Mouse (Mus musculus): ENCODE measurements around the gene Mphosph10. TPM values are rescaled to one million over a fixed set of nuclear protein-coding genes. Genes with fewer than 3 reads are reported as not detected.

Gene Mphosph10
- polyA plus RNA-seq, 1 experiment from 2014 or later: 36.1 TPM

- no peaks in the 10 kb centered on the region for H3K9me3 ChIP-seq (ENCODE audit: control insufficient read depth, low read length)
- H3K27ac ChIP-seq (replicated peaks; ENCODE audit: low read depth, low read length): no peak overlapping the region
- H3K36me3 ChIP-seq (ENCODE audit: control insufficient read depth, insufficient read depth, low read length): peaks cover 71% of the 10 kb centered on the region
- no peaks in the 10 kb centered on the region for H3K27me3 ChIP-seq (replicated peaks; ENCODE audit: control insufficient read depth, insufficient read depth, low read length)
- 85% methylated on average over 5 of the region's 6 CpGs for WGBS
- no peak overlapping the region for H3K4me2 ChIP-seq (ENCODE audit: low read depth, low read length)
- no peak for ATAC-seq (ENCODE audit: low read depth)
- H3K4me3 ChIP-seq (ENCODE audit: low read depth, low read length): no peak overlapping the region
- H3K4me1 ChIP-seq (ENCODE audit: control insufficient read depth, insufficient read depth, low read length): no peaks in the 10 kb centered on the region
- no peak overlapping the region for H3K9ac ChIP-seq (ENCODE audit: low read depth, low read length)
- DNase-seq (ENCODE audit: low spot score): no peak
Measured at GRCm38 (mm10) chr7:64358666-64359065, 33.4 kb downstream of the Mphosph10 start.

GRCm38 (mm10) chr7:64357405-64357804 lies 34.7 kb downstream of the Mphosph10 start:
- no peak overlapping the region for H3K4me3 ChIP-seq (ENCODE audit: low read depth, low read length)
- 88% methylated on average over 9 of the region's 9 CpGs for WGBS
- no peak overlapping the region for H3K4me2 ChIP-seq (ENCODE audit: low read depth, low read length)
- H3K9ac ChIP-seq (ENCODE audit: low read depth, low read length): no peak overlapping the region
- H3K36me3 ChIP-seq (ENCODE audit: control insufficient read depth, insufficient read depth, low read length): peaks cover 71% of the 10 kb centered on the region
- ATAC-seq (ENCODE audit: low read depth) (no peak), DNase-seq (ENCODE audit: low spot score) (no peak)
- H3K27ac ChIP-seq (replicated peaks; ENCODE audit: low read depth, low read length): no peak overlapping the region
- H3K4me1 ChIP-seq (ENCODE audit: control insufficient read depth, insufficient read depth, low read length): no peaks in the 10 kb centered on the region
- H3K27me3 ChIP-seq (replicated peaks; ENCODE audit: control insufficient read depth, insufficient read depth, low read length): no peaks in the 10 kb centered on the region
- no peaks in the 10 kb centered on the region for H3K9me3 ChIP-seq (ENCODE audit: control insufficient read depth, low read length)

GRCm38 (mm10) chr7:64356661-64357060 lies 35.4 kb downstream of the Mphosph10 start:
- H3K36me3 ChIP-seq (ENCODE audit: control insufficient read depth, insufficient read depth, low read length): peaks cover 71% of the 10 kb centered on the region
- DNase-seq (ENCODE audit: low spot score) (no peak), ATAC-seq (ENCODE audit: low read depth) (no peak)
- H3K4me1 ChIP-seq (ENCODE audit: control insufficient read depth, insufficient read depth, low read length): no peaks in the 10 kb centered on the region
- H3K4me2 ChIP-seq (ENCODE audit: low read depth, low read length): no peak overlapping the region
- H3K9me3 ChIP-seq (ENCODE audit: control insufficient read depth, low read length): no peaks in the 10 kb centered on the region
- no peak overlapping the region for H3K27ac ChIP-seq (replicated peaks; ENCODE audit: low read depth, low read length)
- no peak overlapping the region for H3K4me3 ChIP-seq (ENCODE audit: low read depth, low read length)
- no peak overlapping the region for H3K9ac ChIP-seq (ENCODE audit: low read depth, low read length)
- H3K27me3 ChIP-seq (replicated peaks; ENCODE audit: control insufficient read depth, insufficient read depth, low read length): no peaks in the 10 kb centered on the region
- WGBS: 94% methylated on average over 5 of the region's 5 CpGs

DNA sequence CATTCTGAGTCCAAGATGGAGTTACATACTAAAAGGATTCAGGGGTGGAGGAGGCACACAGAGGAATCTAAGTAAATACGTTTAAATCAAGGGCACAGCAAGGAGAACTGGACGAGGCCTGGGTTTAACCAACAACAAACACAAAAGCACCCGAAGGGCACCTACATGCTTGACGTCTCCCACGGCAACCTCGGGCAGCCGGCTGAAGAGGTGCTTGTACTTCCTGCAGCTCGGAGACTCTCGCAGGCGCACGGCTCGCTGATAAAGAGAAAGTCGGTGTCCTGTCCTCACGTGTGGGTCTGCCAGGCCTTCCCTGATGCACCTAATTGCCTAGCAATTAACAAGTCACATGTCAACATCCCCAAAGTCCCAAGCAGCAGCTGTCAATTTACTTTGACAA lies 37.9 kb downstream of the Mphosph10 start:
- Histone ChIP-seq H3K9me3 (ENCODE audit: control insufficient read depth, low read length) (no peaks in the 10 kb centered on the region), H3K9ac (ENCODE audit: low read depth, low read length) (no peak overlapping the region), H3K4me3 (ENCODE audit: low read depth, low read length) (no peak overlapping the region), H3K4me1 (ENCODE audit: control insufficient read depth, insufficient read depth, low read length) (no peaks in the 10 kb centered on the region), H3K4me2 (ENCODE audit: low read depth, low read length) (no peak overlapping the region), H3K27ac (replicated peaks; ENCODE audit: low read depth, low read length) (no peak overlapping the region), H3K27me3 (replicated peaks; ENCODE audit: control insufficient read depth, insufficient read depth, low read length) (no peaks in the 10 kb centered on the region), H3K36me3 (ENCODE audit: control insufficient read depth, insufficient read depth, low read length) (peaks cover 67% of the 10 kb centered on the region)
- 76% methylated on average over 13 of the region's 14 CpGs for WGBS
- DNase-seq (ENCODE audit: low spot score) (no peak), ATAC-seq (ENCODE audit: low read depth) (no peak)

DNA sequence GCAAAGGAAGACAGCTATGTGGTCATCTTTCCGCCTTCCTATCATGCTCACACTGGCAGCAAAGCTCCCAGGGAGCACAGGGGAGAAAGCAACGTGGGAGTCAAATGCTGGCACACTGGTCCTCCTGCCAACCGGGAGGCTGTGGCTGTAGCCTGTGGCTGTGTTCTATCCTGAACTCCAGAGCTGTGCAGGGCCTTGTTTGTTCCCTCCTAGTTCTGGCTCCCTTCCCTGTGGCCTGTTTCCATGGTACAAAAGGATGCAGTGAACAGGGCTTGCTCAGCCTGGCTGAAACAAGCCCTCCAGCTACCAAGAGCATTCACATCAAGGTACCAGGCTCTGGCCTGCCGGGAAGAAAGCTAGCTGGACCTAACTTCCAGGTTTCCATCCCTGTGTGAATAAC lies 41.0 kb downstream of the Mphosph10 start:
- DNase-seq (ENCODE audit: low spot score) (no peak), ATAC-seq (ENCODE audit: low read depth) (no peak)
- Histone ChIP-seq H3K4me3 (ENCODE audit: low read depth, low read length) (no peak overlapping the region), H3K9me3 (ENCODE audit: control insufficient read depth, low read length) (no peaks in the 10 kb centered on the region), H3K4me1 (ENCODE audit: control insufficient read depth, insufficient read depth, low read length) (no peaks in the 10 kb centered on the region), H3K27ac (replicated peaks; ENCODE audit: low read depth, low read length) (no peak overlapping the region), H3K9ac (ENCODE audit: low read depth, low read length) (no peak overlapping the region), H3K4me2 (ENCODE audit: low read depth, low read length) (no peak overlapping the region), H3K27me3 (replicated peaks; ENCODE audit: control insufficient read depth, insufficient read depth, low read length) (no peaks in the 10 kb centered on the region), H3K36me3 (ENCODE audit: control insufficient read depth, insufficient read depth, low read length) (peaks cover 71% of the 10 kb centered on the region)
- WGBS: 59% methylated on average over 4 of the region's 4 CpGs

DNA sequence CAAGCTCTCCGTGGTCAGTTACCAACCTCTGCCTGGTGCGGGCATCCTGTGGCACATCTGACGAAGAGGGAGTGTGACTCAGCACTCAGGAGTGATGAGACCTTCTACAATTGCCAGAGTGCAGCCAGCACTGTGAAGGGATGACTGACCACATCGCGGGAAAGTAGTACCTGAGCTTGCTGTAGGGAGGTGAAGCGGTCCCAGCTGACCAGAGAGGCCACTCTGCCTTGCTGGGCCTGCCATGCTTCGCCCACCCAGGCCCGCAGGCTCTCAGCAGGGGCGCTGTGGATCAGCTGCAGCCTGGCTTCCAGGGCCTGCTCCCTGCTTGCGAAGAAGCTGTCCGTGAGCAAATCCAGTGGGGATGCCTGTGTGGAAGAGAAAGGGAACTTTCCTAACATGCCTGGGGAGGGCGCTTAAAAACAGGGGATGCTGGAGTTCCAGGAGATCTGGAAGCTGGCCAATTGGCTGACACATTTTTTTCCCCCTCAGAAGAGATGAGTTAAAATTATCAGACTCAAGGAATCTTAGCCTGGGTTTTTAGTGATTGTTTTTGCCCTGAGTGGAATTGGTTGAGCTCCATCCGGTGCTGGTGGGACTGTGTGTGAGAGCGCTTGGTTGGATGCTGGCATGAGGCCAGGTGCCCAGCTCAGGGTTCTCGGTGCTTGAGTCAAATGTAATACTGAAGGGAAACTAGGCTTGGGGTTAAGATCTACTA lies 42.8 kb downstream of the Mphosph10 start:
- 85% methylated on average over 15 of the region's 15 CpGs for WGBS
- no peak overlapping the region for H3K27ac ChIP-seq (replicated peaks; ENCODE audit: low read depth, low read length)
- DNase-seq (ENCODE audit: low spot score): no peak

DNA sequence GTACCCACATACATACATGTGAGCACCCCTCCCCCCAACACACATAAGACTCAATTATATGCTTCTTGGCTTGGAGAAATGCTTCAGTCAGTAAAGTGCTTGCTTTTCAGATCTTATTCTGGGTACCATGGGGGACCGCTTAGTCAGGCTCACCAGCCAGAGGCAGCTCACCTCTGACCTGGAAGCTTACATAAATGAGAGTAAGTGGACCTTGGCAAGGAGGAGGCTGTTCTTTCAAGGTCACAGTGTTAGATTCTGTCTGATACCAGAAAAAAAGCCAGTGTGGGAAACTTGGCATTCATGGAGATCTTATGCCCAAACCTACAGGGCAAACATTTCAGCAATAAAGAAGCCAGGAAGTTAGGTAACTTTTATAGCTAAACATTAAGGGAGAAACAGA lies 44.3 kb downstream of the Mphosph10 start:
- Histone ChIP-seq H3K36me3 (ENCODE audit: control insufficient read depth, insufficient read depth, low read length) (peaks cover 57% of the 10 kb centered on the region), H3K4me2 (ENCODE audit: low read depth, low read length) (no peak overlapping the region), H3K4me3 (ENCODE audit: low read depth, low read length) (no peak overlapping the region), H3K9ac (ENCODE audit: low read depth, low read length) (no peak overlapping the region), H3K27ac (replicated peaks; ENCODE audit: low read depth, low read length) (no peak overlapping the region), H3K27me3 (replicated peaks; ENCODE audit: control insufficient read depth, insufficient read depth, low read length) (no peaks in the 10 kb centered on the region), H3K4me1 (ENCODE audit: control insufficient read depth, insufficient read depth, low read length) (no peaks in the 10 kb centered on the region), H3K9me3 (ENCODE audit: control insufficient read depth, low read length) (no peaks in the 10 kb centered on the region)
- DNase-seq (ENCODE audit: low spot score): no peak
- 94% methylated on average over 1 of the region's 1 CpGs for WGBS
- no peak for ATAC-seq (ENCODE audit: low read depth)

More for the DNA sequence above, 42.8 kb downstream of the Mphosph10 start:
- Histone ChIP-seq H3K4me2 (ENCODE audit: low read depth, low read length) (no peak overlapping the region), H3K36me3 (ENCODE audit: control insufficient read depth, insufficient read depth, low read length) (peaks cover 72% of the 10 kb centered on the region), H3K9ac (ENCODE audit: low read depth, low read length) (no peak overlapping the region), H3K27me3 (replicated peaks; ENCODE audit: control insufficient read depth, insufficient read depth, low read length) (no peaks in the 10 kb centered on the region), H3K4me3 (ENCODE audit: low read depth, low read length) (no peak overlapping the region), H3K4me1 (ENCODE audit: control insufficient read depth, insufficient read depth, low read length) (no peaks in the 10 kb centered on the region), H3K9me3 (ENCODE audit: control insufficient read depth, low read length) (no peaks in the 10 kb centered on the region)
- ATAC-seq (ENCODE audit: low read depth): no peak

GRCm38 (mm10) chr7:64332686-64333085 lies 59.4 kb downstream of the Mphosph10 start:
- no peak overlapping the region for H3K9ac ChIP-seq (ENCODE audit: low read depth, low read length)

DNA sequence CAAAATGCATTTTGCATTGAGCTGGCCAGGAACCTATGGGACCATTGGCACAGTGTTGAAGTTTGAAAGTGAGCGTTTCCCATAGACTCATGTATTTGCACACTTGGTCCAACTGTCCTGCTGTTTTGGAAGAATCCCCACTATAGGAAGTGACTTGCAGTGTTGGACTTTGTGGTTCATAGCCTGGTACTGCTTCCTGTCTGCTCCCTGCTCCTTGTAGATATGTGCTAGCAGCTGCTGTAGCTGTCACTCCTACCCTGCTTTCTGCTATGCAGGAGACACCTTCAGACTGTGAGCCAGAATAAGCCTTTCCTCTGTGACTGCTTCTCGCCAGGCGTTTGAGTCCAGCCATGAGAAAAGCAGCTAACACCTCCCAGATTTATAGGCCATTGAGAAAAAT lies 60.8 kb downstream of the Mphosph10 start:
- no peak overlapping the region for H3K9ac ChIP-seq (ENCODE audit: low read depth, low read length)
- H3K4me1 ChIP-seq (ENCODE audit: control insufficient read depth, insufficient read depth, low read length): no peaks in the 10 kb centered on the region
- H3K27ac ChIP-seq (replicated peaks; ENCODE audit: low read depth, low read length): no peak overlapping the region
- ATAC-seq (ENCODE audit: low read depth) (no peak), DNase-seq (ENCODE audit: low spot score) (no peak)
- H3K4me3 ChIP-seq (ENCODE audit: low read depth, low read length): no peak overlapping the region
- WGBS: 89% methylated on average over 3 of the region's 3 CpGs
- H3K36me3 ChIP-seq (ENCODE audit: control insufficient read depth, insufficient read depth, low read length): peaks cover 52% of the 10 kb centered on the region
- H3K4me2 ChIP-seq (ENCODE audit: low read depth, low read length): no peak overlapping the region
- H3K27me3 ChIP-seq (replicated peaks; ENCODE audit: control insufficient read depth, insufficient read depth, low read length): no peaks in the 10 kb centered on the region
- no peaks in the 10 kb centered on the region for H3K9me3 ChIP-seq (ENCODE audit: control insufficient read depth, low read length)

More at GRCm38 (mm10) chr7:64332686-64333085, 59.4 kb downstream of the Mphosph10 start:
- Histone ChIP-seq H3K27me3 (replicated peaks; ENCODE audit: control insufficient read depth, insufficient read depth, low read length) (no peaks in the 10 kb centered on the region), H3K4me3 (ENCODE audit: low read depth, low read length) (no peak overlapping the region), H3K4me1 (ENCODE audit: control insufficient read depth, insufficient read depth, low read length) (no peaks in the 10 kb centered on the region), H3K9me3 (ENCODE audit: control insufficient read depth, low read length) (no peaks in the 10 kb centered on the region), H3K36me3 (ENCODE audit: control insufficient read depth, insufficient read depth, low read length) (peaks cover 55% of the 10 kb centered on the region), H3K27ac (replicated peaks; ENCODE audit: low read depth, low read length) (no peak overlapping the region), H3K4me2 (ENCODE audit: low read depth, low read length) (no peak overlapping the region)
- DNase-seq (ENCODE audit: low spot score) (no peak), ATAC-seq (ENCODE audit: low read depth) (no peak)
- 88% methylated on average over 1 of the region's 1 CpGs for WGBS
